Mouse (Mus musculus) left cerebral cortex, postnatal 25 days (tissue): ENCODE results near the gene Bahcc1. TPM values are rescaled to one million over a fixed set of nuclear protein-coding genes. Genes with fewer than 3 reads are reported as not detected.
A peak's percentile ranks its signal among the peaks of the same experiment; 100 is the strongest.

ENCODE experiments used
- DNase-seq, 2 experiments: peaks; one replicate each; pipeline ENCODE4 v3.0.0; 2022; ENCODE audit warnings: low spot score in 2 of 2, mixed read lengths in 1 of 2
- intact Hi-C: fragments of 180-260 bp; cut with DNase I; formaldehyde crosslinking; loops from one replicate; pipeline ENCODE4 v1.15.1; 2025
- total RNA-seq, 2 experiments: library from RNA; stranded (reverse); gene quantifications; 2 replicates each; pipeline ENCODE4 v1.2.3; 2021

Gene Bahcc1
- total RNA-seq, 2 experiments from 2014 or later, result 16.3 to 21.9 TPM

DNA sequence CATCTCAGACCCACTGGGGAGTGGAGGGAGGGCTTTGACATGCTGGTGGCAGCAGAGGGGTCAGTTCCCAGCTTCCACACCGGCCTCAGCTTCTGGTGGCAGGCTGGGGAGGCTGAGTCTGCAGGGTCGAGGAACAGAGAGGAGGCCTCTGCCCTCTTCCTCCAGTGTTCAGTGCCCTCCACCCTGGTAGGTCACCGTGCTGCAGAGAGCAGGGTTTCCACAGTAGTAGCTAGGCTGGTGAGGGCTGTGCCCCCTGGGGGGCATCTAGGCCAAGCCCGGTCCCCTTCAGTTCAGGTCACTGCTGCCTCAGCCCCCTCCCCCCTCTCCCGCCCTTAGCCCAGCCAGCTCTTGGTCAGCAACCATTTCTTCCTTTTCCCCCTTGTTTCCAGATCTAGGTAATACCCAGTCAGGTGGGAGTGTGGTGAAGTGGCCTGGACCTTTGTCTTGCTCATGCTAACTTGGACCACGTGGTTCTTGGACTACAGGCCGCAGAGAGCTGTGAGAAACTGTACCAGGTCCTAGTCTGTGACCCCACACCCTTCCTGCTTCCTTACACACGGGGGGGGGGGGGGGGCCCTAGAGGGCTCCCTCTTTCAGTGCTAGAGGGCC lies 6.1 kb downstream of the Bahcc1 start:
- intact Hi-C loops, result no loop called here
- DNase-seq, result no peak

DNA sequence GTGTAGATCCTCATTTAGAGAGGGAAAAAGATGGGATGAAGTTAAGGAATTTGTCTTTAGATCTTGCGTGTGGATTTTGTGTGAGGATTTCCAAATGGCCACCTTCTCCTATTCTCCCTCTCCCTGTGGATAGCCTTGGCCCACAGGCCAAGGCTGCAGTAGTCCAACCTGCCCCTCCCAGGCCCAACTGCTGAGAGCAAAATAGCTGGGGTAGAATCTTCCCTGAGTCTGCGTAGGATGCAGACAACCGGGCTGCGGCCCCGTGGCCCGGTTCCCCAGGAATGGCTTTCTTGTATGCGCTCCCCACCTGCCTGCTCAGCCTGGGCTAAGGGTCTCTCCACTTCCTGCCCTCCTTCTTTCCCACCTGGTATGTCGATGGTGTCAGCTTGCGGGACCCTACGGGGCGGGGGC lies 6.8 kb downstream of the Bahcc1 start:
- intact Hi-C loops, result no loop called here

DNA sequence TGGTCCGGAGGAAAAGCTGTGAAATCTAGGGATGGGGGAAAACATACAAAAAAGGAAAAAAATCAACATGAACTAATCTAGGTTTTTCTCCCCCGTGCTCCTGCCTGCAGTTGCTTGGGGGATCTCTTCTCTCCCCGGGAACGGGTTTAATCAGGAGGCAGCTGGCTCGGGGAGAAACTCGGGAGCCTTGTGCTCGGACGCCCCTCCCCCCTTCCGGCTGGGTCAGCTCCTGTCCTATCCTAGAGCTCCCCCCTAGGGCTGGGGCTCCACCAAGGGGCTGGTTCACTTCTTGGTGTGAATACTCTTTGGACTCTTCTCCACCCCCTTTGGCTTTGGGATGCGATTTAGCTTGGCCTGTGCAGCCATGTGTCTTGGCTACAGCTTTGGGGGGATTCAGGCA lies 7.5 kb downstream of the Bahcc1 start:
- intact Hi-C loops, result loop anchor here (2.0 kb wide), 2 partner anchors 21 to 65 kb away; no protein-coding TSS in a partner anchor
- peak; percentile 70 to 77 for DNase-seq

More for the DNA sequence above, 6.8 kb downstream of the Bahcc1 start:
- DNase-seq, result no peak

DNA sequence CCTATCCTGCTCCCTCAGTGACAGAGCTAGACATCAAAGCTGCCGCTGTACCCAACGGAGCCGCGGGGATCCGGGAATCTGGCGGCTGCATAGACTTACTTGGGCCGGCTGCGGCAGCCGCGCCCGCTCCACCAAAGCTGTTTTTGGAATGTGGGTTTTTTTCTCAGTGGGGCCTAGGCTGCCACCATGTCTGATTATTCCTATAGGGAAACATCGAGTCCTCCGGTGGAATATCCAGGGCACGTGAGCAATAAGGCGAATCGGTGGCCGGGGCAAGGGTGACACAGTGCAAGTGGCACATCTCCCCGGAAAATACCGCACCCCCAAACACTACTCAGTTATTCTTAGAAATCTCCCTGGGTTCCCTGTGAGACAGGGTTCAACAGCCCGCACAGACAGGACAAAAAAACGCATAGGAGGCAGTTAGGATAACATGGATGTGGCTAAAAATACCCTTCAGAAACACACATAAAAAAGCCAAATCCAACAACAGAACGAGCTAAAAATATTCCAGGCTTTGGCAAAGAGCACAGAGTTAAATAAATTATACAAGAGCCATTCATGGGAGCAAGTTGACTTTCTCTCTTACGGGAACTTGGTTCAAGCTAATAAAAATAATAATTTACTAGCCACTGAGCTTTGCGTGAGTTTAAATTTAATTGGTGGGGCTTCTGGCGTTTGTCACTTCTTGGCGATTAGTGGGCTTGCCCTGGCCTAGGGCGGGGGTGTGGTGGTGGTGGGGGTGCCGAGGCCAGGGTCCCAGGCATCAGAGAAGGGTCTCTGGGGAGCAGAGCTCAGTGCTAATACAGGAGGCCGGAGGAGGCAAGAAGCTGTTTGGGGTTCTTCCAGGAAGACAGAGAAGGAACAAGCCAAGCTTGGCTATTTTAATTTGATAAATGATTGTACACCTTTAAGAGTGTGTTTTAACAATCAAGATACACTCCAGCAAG lies 8.5 kb downstream of the Bahcc1 start:
- intact Hi-C loops, result loop anchor here (2.0 kb wide), 2 partner anchors 20 to 64 kb away; no protein-coding TSS in a partner anchor
- peak; percentile 30 to 67 for DNase-seq

DNA sequence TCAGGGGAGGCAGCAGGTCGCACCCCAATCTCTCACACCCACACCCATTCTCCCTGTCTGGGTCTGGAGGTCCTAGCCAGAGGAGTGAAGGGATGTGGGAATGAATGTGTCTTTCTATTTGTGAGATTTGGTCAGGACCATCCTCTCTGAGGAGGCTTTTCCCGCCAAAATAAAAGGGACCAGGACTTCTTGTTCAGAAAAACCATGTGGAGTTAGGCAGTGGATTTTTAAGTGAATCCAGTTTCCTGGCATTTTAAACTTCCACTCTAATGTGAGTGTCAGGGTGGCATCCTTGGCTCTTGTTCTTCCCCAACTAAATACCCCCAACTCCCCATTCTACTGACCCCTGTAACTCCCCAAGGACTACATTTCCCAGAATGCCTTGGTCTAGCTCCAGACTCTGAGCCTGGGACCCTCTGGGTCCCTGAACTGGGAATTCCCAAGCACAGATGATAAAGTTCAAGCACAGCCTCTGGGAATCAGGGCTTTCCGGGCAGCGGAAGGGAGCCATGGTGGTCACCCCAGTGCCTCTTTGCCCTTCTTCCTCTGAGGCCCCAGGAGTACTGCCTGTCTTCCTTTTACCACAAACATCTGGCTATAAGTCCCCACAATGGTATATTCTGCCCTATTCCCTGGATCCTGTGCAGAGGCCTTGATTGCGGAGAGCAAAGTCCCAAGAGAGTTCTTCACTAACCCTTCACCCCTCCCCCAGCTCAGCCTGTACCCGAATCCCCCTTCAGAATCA lies 9.4 kb downstream of the Bahcc1 start:
- DNase-seq, result no peak
- intact Hi-C loops, result loop anchor here (2.0 kb wide), 2 partner anchors 19 to 63 kb away; no protein-coding TSS in a partner anchor

DNA sequence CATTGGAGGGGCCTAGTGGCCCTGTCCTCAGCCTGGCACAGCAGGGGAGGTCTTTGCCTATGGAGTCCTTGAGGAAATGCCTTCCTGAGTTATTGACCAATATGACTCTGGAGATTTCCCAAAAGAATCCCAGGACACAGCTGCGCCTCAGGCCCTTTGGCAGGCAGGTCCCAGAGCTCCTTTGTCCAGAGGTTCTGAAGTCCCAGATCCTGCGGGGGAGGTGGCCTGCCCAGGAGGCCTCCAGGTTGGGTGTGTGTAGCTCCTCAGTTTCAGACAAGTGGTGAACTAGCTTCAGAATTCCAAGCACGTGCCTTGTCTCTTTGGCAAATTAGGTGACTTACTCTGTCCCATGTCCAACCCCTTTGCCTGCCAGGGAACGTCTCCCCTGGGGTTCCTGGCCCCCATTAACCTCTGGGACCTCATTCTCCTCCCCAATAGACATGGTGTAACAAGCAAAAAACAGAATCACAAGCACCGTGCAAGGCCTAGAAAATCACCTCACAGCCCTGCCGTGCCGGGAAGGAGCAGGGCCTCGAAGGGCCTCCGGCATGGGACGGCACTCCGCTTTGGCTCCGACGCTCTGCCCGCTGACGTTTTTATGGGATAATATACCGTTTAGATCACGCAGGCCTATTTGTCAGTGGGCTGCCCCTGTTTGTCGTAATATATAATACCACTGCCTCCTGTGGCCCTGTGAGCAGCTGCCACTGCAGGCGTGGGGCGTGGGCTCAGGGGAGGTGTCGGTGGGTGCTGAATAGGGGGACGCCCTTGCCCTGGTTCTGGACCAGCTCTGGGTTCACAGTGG lies 10.2 kb downstream of the Bahcc1 start:
- no peak for DNase-seq
- intact Hi-C loops, result no loop called here

DNA sequence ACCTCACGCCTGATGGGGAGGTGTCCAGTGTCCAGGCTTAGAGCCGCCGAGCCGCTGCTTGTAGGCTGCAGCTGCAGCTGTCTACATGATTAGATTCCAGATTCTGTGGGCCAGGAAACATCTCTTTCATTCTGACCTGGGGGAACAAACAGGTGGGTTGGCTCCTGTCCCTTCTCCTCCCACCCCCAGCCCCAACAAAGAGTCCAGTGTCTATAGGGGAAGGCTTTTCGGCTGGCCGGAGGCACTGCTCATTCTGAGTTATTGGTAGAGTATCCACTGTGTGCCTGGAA lies 10.7 kb downstream of the Bahcc1 start:
- DNase-seq, result no peak
- intact Hi-C loops, result no loop called here

DNA sequence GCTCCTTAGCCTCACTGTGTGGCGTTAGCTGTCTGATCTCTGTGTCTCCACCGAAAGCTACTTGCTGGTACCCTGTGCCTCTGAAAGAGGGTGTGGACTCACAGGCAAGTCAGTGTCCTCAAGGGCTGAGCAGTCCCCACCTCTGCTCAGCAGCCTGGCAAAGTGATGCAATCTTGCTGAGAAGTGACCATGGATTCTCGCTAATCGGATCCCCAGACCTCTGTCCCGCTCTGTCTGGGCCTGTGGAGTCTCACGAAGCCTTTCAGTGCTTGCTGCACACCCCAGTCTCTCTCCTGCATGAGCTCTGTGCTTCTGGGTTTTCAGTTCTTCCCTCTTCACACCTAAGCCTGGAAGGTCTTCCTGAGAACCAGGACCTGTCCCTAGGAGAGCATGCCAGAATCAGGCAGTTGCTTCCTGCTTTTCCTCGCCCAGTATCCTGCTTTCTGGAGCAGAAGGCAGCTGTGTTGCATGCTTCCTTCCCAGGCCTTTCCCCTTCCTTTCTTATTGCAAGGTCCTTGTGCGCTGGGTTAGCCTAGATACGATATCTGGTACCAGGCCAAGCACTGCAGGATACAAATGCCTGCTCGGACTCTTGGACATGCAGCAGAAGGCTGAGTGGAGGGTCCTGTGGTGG lies 15.5 kb downstream of the Bahcc1 start:
- no peak for DNase-seq
- intact Hi-C loops, result no loop called here

DNA sequence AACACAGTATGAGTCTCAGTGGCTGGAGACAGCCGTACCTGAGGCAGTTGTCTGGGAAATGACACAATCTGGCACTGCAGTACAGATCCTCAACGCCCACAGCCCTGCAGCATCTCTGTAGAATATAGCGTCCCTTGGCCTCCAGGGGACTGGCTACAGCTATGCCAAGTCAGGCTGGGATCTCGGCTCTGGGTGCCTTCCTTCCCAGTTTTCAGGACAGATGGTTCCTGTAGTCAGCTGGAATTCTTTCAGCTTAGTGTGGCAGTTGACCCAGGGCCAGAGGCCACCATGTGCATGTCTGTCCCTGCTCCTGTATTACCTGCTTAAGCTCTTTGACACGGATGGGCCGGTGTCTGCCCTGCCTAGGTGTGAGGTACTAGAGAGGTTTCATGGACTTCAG lies 16.2 kb downstream of the Bahcc1 start:
- intact Hi-C loops, result no loop called here
- no peak for DNase-seq

DNA sequence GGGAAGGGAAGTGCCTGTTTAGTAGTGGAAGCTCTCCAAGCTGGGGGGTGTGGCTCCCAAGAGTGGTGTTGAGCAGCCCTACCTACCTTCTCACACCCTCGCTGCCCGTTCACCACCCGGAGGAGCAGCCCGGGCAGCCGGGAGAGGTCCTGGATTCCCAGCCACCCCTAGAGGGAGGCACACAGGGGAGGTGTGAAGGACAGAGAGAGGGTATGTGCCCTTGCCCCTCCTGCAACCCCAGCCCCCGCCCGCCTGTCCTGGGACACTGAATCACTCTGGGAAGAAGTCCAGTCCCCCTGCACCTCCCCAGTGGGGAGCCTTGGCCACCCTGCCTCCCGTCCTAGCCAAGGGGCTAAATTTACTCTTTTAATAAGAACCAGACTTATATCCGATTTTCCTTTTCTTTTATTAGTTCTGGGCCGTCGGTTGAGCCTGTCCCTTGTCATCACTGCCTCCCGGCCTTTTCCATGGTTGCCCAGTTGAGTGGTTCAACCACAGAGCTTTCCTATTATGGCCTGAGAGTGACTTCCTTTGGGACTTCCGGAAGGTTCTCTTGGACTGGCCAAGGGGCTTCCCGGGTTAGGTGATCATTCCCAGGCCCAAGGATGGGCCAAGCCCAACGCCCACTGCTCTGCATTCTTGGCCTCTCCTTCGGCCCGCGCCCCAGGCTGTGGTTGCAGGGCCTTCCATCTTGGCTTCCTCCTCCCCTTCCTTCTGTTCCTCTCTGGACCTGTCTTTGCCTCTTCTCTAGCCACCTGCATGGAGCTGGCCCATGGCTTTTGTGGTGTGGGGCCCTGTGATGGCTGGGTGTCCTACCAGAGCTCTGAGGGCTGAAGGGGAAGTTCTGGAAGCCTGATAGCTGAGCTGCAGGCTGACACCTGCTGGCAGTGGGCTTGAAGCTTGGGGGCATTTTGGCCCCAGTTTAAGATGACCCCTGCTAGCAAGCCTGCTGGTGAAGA lies 18.5 kb downstream of the Bahcc1 start:
- DNase-seq, result no peak
- intact Hi-C loops, result no loop called here

DNA sequence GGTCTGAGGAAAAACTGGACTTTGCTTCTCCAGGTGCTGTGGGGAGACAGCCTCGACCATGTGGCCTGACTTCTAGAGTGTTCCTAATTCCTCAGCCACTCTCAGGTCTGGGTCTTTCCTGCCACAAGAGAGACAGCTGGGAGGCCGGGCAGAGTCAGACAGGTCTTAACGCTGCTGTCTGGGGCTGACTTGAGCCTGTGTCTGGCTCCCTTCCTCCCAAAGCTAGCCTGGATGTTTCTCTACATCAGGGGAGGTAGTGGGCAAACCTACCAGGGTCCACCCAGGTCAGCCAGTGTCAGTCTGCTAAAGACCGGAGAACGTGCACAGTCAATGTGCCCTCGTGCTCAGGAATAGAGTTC lies 19.2 kb downstream of the Bahcc1 start:
- intact Hi-C loops, result no loop called here
- no peak for DNase-seq

DNA sequence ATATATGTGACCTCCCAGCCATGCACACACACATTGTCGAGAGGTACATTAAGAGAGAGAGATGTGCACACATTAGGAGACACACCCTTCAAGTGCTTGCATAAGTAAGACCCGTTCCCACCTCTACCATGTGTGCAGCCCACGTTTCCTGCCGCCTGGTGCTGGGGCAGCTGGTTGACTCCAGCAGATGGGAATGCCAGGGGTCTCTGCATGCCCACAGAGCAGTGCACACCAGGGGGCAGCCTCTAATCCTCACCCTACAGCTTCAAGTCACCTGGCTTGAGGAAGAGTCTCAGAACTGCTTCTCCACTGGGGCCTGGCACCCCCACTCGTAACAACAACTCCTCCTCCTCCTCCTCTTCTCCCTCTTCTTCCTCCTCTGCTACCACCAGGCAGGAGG lies 19.7 kb downstream of the Bahcc1 start:
- DNase-seq, result no peak
- intact Hi-C loops, result no loop called here

DNA sequence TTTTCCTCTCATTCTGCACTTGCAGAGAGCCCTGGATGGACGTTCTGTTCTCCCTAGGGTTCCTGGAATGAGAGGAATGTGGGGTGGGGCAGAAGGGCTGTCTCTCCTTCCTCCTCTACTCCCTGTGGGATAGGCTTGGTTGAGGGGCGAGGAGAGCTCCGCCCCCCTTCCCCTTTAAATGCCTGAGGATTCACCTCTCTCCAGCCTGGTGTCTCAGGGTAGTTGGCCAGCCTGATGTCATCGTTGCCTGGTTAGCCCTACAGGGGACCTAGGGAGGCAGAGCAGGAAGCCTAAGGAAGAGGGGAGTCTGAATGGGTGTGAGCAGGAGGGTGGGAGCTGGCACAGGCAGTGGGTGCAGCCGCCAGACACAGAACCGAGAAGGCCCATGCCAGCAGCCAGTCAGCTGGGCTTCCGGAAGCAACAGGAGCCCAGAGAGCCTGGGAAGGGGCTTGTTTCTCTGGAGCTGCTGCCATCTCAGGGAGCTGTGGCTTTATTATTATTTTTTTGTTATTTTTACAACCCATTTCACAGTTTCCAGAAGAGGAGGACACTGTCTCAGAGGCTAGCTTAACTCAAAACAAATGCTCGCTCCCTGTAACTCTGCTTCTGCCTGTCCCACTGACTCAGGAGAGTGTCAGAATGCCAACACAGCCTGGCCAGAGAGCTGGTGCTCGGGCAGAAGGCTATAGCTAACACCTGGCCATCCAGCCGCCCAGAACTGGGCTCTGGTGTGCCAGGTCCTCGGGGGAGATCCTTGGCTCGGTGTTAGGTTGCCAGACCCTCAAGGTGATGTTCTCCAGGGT lies 20.3 kb downstream of the Bahcc1 start:
- intact Hi-C loops, result no loop called here
- DNase-seq, result peak in 1 of 2 experiments; percentile 30

DNA sequence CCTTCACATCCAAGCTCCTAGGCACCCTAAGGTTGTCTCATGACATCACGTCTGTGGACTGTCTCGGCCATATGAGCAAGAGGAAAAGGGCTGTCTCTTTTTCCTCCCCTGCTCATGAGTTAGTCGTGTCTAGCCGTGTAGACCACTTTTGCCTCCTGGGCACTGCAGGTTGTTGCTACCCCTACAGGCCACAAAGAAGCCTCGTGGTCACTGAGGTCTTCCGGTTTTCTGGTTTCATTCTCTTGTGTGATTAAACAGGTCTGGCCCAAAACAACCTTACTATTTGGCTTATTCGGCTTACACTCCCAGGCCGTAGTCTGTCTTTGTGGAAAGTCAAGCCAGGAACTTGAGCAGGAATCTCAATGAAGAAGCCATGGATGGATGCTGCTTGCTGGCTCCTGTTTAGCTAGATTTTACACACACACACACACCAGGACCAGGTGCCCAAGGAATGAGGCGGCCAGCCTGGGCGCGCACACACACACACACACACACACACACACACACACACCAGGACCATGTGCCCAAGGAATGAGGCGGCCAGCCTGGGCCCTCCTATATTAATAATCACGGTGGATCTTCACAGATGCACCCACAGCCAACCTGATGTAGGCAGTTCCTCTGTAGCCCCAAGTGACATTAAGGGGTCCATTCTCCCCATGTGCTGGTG lies 21.0 kb downstream of the Bahcc1 start:
- DNase-seq, result no peak
- intact Hi-C loops, result no loop called here

DNA sequence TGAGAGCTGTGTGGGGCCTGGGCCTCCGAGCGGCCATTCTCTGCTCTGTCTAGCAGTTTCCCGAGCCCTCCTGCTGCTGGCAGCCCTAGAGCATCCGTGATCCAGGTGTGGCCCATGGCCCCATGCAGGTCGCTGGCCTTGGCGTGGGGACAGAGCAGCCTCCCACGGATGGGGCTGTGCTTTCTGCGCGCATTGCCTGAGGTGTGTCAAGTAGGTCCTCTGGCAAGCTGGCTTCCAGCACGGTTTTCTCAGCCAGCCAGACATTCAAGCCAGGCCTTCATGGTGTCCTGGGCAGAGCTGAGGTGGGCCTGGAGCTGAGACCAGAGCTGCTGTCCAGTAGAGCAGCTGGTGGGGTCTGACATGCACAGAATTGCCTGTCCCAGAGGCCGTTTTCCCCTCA lies 21.7 kb downstream of the Bahcc1 start:
- intact Hi-C loops, result no loop called here
- DNase-seq, result no peak

DNA sequence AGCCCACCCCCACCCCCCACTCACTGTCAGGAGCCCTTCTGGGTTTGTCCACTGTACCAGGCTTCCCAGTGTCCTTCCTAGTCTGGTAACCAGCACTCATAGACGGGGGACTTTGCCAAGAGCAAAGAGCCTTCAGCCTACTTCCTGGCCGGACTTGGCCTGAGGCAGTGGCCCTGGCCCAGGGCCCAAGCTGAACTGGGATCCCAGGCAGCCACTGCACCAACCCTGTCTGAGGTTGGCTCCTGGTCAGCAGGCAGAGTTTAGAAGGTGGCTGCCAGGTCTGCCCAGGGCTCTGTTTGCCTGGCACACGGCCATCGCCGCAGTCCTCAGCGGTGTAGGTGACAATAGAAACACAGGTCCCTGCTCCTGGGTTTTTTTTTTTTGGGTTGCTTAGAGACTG lies 22.3 kb downstream of the Bahcc1 start:
- peak; percentile 52 to 72 for DNase-seq
- intact Hi-C loops, result no loop called here

DNA sequence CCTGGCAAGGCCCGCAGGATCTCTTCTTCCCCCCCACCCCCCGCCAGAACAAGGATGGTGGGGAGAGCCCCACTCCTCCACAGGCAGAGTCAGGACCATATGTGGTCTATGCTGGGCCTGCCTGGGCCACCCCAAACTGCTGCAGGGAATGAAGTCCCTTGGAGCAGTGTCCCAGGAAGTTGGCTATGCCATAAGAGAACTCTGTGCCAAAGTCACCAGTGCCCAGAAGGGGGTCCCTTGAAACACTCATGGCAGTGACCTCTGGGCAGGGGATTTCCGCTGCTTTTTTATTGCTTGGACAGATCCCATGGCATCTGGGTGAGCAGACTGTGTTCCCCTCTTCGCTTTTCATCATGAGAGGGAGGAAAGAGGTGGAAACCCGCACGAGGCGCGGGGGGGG lies 22.8 kb downstream of the Bahcc1 start:
- intact Hi-C loops, result no loop called here
- DNase-seq, result no peak
